Mouse (Mus musculus): ENCODE results near the gene Fndc1.

DNA sequence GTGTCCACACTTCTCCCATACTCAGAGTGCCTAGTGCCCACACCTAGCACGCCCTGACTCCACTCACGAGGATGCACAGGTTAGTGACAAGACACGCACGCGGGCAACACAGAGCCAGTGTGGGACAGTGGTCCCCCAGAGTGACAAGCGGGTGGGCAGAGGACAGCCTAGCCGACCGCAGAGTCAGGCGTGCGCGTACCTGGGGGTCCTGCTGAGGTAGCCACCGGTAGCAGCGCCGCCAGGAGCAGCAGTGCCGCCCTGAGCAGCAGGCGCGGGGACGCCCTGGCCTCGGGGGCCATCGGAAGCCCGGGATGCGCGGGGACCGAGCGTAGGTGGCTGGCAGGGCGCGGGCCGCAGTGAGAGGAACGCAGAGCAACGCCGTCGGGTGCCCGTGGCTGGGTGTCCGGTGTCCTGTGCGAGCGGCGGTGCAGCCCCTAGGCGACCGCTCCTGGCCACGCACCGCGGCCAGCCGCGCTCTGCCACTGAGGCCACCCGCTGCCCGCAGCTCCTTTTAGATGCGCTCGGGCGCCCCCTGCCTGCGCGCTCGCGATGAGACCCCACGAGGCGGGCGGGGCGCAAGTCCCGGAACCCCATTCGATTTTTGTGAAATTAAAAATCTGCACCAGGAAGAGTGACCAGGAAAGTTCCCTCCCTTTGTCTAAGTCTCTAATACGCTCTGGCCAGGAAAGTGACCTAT, at the start of gene Fndc1:
- TF ChIP-seq CTCF (IDR thresholded peaks at IDR 0.05; ENCODE audit: borderline replicate concordance, control insufficient read depth, extremely low read depth, insufficient read depth, low read length, poor library complexity) (peak; percentile 84; the same call in 1 of the 2 replicates), POLR2A (IDR thresholded peaks at IDR 0.05; ENCODE audit: control insufficient read depth, extremely low read depth, insufficient read depth, low read length, poor library complexity) (no peak)
